Mouse (Mus musculus): ENCODE measurements at regions not wholly inside any gene's neighbourhood (a gene's known extent, or its start where the extent isn't known, plus 50 kb on each side); places are given as distances from the start of the nearest gene placed in this dataset.

DNA sequence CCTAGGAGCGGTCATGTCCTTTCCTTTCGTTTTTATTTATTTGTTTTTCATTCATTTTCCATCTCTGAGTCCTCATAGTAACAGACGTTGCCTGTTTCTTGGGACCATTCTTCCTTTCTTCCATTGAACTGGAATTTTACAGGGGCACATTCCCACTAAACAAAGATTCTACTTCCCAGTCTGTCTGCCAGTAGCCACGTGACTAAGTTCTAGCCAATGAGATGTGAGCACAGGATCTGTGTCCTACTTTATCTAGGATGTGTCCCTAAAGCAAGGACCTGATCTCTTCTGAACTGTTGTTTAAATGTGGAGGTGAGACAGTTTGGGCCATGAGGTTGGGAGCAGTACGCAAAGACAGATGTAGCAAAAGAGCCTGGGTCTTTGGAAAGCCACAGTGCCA lies 214.6 kb downstream of the Parm1 start:
- H3K4me1 ChIP-seq (ENCODE audit: control insufficient read depth in 2 of 2, insufficient read depth in 2 of 2, low read length in 2 of 2, poor library complexity in 1 of 2): no peaks in the 10 kb centered on the region
- H3K27ac ChIP-seq (ENCODE audit: insufficient read depth, low read depth, low read length, poor library complexity, severe bottlenecking): no peak overlapping the region
- H3K9me3 ChIP-seq (ENCODE audit: control insufficient read depth, insufficient read depth, low read depth, low read length): no peaks in the 10 kb centered on the region
- DNase-seq (ENCODE audit: low read depth, low spot score): no peak
- no peak for TF ChIP-seq HCFC1 (IDR thresholded peaks at IDR 0.05; ENCODE audit: borderline replicate concordance, insufficient read depth, low read length)
- no peak for TF ChIP-seq CHD2 (IDR thresholded peaks at IDR 0.05; ENCODE audit: low read depth, low read length)
- no peak for TF ChIP-seq ZNF384 (IDR thresholded peaks at IDR 0.05; ENCODE audit: low read depth, low read length)
- no peak for TF ChIP-seq MAFK (IDR thresholded peaks at IDR 0.05; ENCODE audit: insufficient read depth, low read depth, low read length)
- no peak for TF ChIP-seq ZC3H11A (IDR thresholded peaks at IDR 0.05; ENCODE audit: borderline replicate concordance, low read depth, low read length)
- no peaks in the 10 kb centered on the region for H3K36me3 ChIP-seq (ENCODE audit: control insufficient read depth, insufficient read depth, low read length, poor library complexity, severe bottlenecking)
- no peak overlapping the region for H3K4me3 ChIP-seq (ENCODE audit: insufficient read depth in 1 of 2, low read depth in 1 of 2, low read length in 2 of 2, poor library complexity in 1 of 2, severe bottlenecking in 1 of 2)
- in situ Hi-C loops (cut with MboI; ENCODE audit: low sequenced_read_pairs in 2 of 2, unreplicated experiment in 2 of 2): no loop called here
- H3K9ac ChIP-seq (ENCODE audit: insufficient read depth, low read depth, low read length, poor library complexity, severe bottlenecking): no peak overlapping the region

DNA sequence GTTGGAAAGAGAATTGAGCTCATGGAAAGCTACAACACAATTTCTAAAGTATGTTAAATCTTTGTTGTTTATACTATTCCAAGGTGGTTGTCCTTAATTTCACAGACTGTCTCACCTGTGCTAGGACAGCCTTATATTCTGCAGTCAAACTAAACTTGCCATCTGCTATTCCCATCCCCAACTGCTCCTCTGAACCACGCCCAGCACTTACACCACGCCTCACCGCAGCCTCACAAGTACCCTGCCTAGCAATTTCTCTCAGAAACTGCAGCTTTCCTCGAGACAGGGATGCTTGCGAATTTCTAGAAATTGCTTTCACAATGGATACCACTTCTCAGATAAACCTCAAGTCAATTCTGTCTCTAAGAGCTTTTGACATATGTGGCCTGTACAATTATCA lies 213.7 kb downstream of the Parm1 start:
- Histone ChIP-seq H3K36me3 (ENCODE audit: control insufficient read depth, insufficient read depth, low read length, poor library complexity, severe bottlenecking) (no peaks in the 10 kb centered on the region), H3K4me3 (ENCODE audit: insufficient read depth in 1 of 2, low read depth in 1 of 2, low read length in 2 of 2, poor library complexity in 1 of 2, severe bottlenecking in 1 of 2) (no peak overlapping the region), H3K4me1 (ENCODE audit: control insufficient read depth in 2 of 2, insufficient read depth in 2 of 2, low read length in 2 of 2, poor library complexity in 1 of 2) (no peaks in the 10 kb centered on the region), H3K9me3 (ENCODE audit: control insufficient read depth, insufficient read depth, low read depth, low read length) (no peaks in the 10 kb centered on the region), H3K27ac (ENCODE audit: insufficient read depth, low read depth, low read length, poor library complexity, severe bottlenecking) (no peak overlapping the region), H3K9ac (ENCODE audit: insufficient read depth, low read depth, low read length, poor library complexity, severe bottlenecking) (no peak overlapping the region)
- TF ChIP-seq ZNF384 (IDR thresholded peaks at IDR 0.05; ENCODE audit: low read depth, low read length): no peak
- in situ Hi-C loops (cut with MboI; ENCODE audit: low sequenced_read_pairs in 2 of 2, unreplicated experiment in 2 of 2): no loop called here
- DNase-seq (ENCODE audit: low read depth, low spot score): no peak

DNA sequence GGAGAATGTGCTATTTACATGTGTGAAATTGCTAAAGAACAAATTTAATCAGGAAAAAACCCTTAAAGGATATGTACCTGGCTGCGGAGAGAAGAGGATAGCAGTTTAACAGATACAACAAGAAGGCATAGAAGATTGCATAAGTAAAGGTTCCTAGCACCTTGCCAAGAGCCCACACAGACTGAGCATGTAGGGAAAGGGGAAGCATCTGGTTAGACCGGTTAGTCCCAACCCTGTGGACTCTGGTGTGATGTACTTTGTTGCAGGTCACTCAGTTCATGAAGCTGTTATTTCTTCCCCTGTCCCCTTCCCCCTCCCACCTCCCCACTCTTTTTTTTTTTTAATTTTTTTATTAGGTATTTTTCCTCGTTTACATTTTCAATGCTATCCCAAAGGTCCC lies 212.5 kb downstream of the Parm1 start:
- Histone ChIP-seq H3K9me3 (ENCODE audit: control insufficient read depth, insufficient read depth, low read depth, low read length) (no peaks in the 10 kb centered on the region), H3K4me3 (ENCODE audit: insufficient read depth in 1 of 2, low read depth in 1 of 2, low read length in 2 of 2, poor library complexity in 1 of 2, severe bottlenecking in 1 of 2) (no peak overlapping the region), H3K36me3 (ENCODE audit: control insufficient read depth, insufficient read depth, low read length, poor library complexity, severe bottlenecking) (no peaks in the 10 kb centered on the region), H3K27ac (ENCODE audit: insufficient read depth, low read depth, low read length, poor library complexity, severe bottlenecking) (no peak overlapping the region), H3K9ac (ENCODE audit: insufficient read depth, low read depth, low read length, poor library complexity, severe bottlenecking) (no peak overlapping the region), H3K4me1 (ENCODE audit: control insufficient read depth in 2 of 2, insufficient read depth in 2 of 2, low read length in 2 of 2, poor library complexity in 1 of 2) (no peaks in the 10 kb centered on the region)
- in situ Hi-C loops (cut with MboI; ENCODE audit: low sequenced_read_pairs in 2 of 2, unreplicated experiment in 2 of 2): no loop called here
- no peak for TF ChIP-seq HCFC1 (IDR thresholded peaks at IDR 0.05; ENCODE audit: borderline replicate concordance, insufficient read depth, low read length)
- no peak for TF ChIP-seq ZNF384 (IDR thresholded peaks at IDR 0.05; ENCODE audit: low read depth, low read length)
- TF ChIP-seq CHD2 (IDR thresholded peaks at IDR 0.05; ENCODE audit: low read depth, low read length): no peak
- no peak for TF ChIP-seq ZC3H11A (IDR thresholded peaks at IDR 0.05; ENCODE audit: borderline replicate concordance, low read depth, low read length)
- TF ChIP-seq MAFK (IDR thresholded peaks at IDR 0.05; ENCODE audit: insufficient read depth, low read depth, low read length): no peak
- no peak for DNase-seq (ENCODE audit: low read depth, low spot score)

DNA sequence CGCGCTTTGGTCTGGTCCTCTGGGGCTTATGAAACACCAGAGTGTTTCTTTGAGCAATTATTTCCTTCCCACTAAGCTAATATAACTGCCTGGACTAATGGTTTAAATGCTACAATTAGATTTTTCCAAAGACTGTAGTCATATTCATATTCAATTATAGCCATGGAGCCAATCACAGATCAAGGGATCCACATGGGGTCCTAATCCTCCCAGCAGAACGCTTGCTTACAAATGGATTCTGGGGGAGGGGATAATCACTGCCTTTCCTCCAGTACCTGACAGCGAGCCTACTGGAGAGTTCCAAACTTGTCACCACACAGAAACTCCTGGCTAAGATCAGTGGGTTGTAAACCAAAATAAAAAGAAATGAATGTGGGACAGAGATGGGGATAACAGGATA lies 212.0 kb downstream of the Parm1 start:
- no peak overlapping the region for H3K4me3 ChIP-seq (ENCODE audit: insufficient read depth in 1 of 2, low read depth in 1 of 2, low read length in 2 of 2, poor library complexity in 1 of 2, severe bottlenecking in 1 of 2)
- H3K9me3 ChIP-seq (ENCODE audit: control insufficient read depth, insufficient read depth, low read depth, low read length): no peaks in the 10 kb centered on the region
- H3K9ac ChIP-seq (ENCODE audit: insufficient read depth, low read depth, low read length, poor library complexity, severe bottlenecking): no peak overlapping the region
- H3K36me3 ChIP-seq (ENCODE audit: control insufficient read depth, insufficient read depth, low read length, poor library complexity, severe bottlenecking): no peaks in the 10 kb centered on the region
- in situ Hi-C loops (cut with MboI; ENCODE audit: low sequenced_read_pairs in 2 of 2, unreplicated experiment in 2 of 2): no loop called here
- TF ChIP-seq MAFK (IDR thresholded peaks at IDR 0.05; ENCODE audit: insufficient read depth, low read depth, low read length) (no peak), ZNF384 (IDR thresholded peaks at IDR 0.05; ENCODE audit: low read depth, low read length) (no peak), HCFC1 (IDR thresholded peaks at IDR 0.05; ENCODE audit: borderline replicate concordance, insufficient read depth, low read length) (no peak), CHD2 (IDR thresholded peaks at IDR 0.05; ENCODE audit: low read depth, low read length) (no peak), ZC3H11A (IDR thresholded peaks at IDR 0.05; ENCODE audit: borderline replicate concordance, low read depth, low read length) (no peak)
- H3K4me1 ChIP-seq (ENCODE audit: control insufficient read depth in 2 of 2, insufficient read depth in 2 of 2, low read length in 2 of 2, poor library complexity in 1 of 2): no peaks in the 10 kb centered on the region
- DNase-seq (ENCODE audit: low read depth, low spot score): no peak
- no peak overlapping the region for H3K27ac ChIP-seq (ENCODE audit: insufficient read depth, low read depth, low read length, poor library complexity, severe bottlenecking)

DNA sequence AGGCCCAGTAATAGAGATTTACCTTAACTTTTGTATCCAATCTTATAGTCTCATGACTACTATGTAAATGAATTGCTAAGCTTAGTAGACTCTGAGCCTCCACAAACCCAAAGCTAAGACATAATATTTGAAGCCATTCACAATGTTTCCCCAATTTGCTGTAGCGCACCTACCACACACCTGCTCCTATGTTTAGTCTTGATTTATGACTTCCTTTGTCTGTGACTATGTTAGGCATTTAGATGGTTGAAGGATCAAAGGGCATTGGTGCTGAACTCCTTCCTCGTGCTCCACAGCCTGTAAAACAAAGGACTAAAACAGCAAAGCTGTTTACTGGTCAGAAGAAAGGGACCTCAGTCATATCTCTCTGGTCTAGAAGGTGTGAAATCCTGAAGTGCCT lies 210.0 kb downstream of the Parm1 start:
- H3K36me3 ChIP-seq (ENCODE audit: control insufficient read depth, insufficient read depth, low read length, poor library complexity, severe bottlenecking): no peaks in the 10 kb centered on the region
- no peaks in the 10 kb centered on the region for H3K4me1 ChIP-seq (ENCODE audit: control insufficient read depth in 2 of 2, insufficient read depth in 2 of 2, low read length in 2 of 2, poor library complexity in 1 of 2)
- H3K4me3 ChIP-seq (ENCODE audit: insufficient read depth in 1 of 2, low read depth in 1 of 2, low read length in 2 of 2, poor library complexity in 1 of 2, severe bottlenecking in 1 of 2): no peak overlapping the region
- no peak overlapping the region for H3K27ac ChIP-seq (ENCODE audit: insufficient read depth, low read depth, low read length, poor library complexity, severe bottlenecking)
- H3K9me3 ChIP-seq (ENCODE audit: control insufficient read depth, insufficient read depth, low read depth, low read length): no peaks in the 10 kb centered on the region
- TF ChIP-seq CHD2 (IDR thresholded peaks at IDR 0.05; ENCODE audit: low read depth, low read length) (no peak), ZNF384 (IDR thresholded peaks at IDR 0.05; ENCODE audit: low read depth, low read length) (no peak), MAFK (IDR thresholded peaks at IDR 0.05; ENCODE audit: insufficient read depth, low read depth, low read length) (no peak), HCFC1 (IDR thresholded peaks at IDR 0.05; ENCODE audit: borderline replicate concordance, insufficient read depth, low read length) (no peak), ZC3H11A (IDR thresholded peaks at IDR 0.05; ENCODE audit: borderline replicate concordance, low read depth, low read length) (no peak)
- no peak for DNase-seq (ENCODE audit: low read depth, low spot score)
- no peak overlapping the region for H3K9ac ChIP-seq (ENCODE audit: insufficient read depth, low read depth, low read length, poor library complexity, severe bottlenecking)
- in situ Hi-C loops (cut with MboI; ENCODE audit: low sequenced_read_pairs in 2 of 2, unreplicated experiment in 2 of 2): no loop called here
